Mouse (Mus musculus): Measurements from ENCODE around the gene Coro6.

- TF ChIP-seq POLR2A (IDR thresholded peaks at IDR 0.05; ENCODE audit: insufficient read depth, low read depth, low read length): no peak
- no peak for TF ChIP-seq CTCF (IDR thresholded peaks at IDR 0.05; ENCODE audit: insufficient read depth, low read depth, low read length)
Measured at GRCm38 (mm10) chr11:77518051-77518798, 56.0 kb downstream of the Coro6 start.
